Comparison of ENCODE assay signal across 33 mouse cellular contexts in the genomic region with DNA sequence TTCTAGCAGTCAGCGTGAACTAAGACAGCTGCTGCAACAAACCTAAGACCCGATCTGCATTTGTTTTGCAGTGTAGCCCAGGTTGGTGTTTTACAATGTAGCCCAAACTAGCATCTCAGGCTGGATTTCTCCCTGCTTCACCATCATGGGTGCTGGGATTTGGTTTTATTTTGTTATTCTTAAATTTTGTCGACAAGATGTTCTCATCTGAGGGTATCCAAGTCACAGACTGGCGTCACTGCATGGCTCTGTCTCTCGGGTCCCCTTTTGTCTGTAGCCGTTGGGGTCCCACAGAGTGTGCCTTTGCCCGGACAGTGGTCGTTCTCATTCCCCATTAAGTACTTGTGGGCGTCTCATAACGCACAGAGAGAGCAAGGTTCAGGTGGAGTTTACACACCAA. TPM values are rescaled to one million over a fixed set of nuclear protein-coding genes. Genes with fewer than 3 reads are reported as not detected.
"Had no signal": no experiment of that assay in that cellular context is flagged by ENCODE, and none has a peak within 500 bp of the region (broad histone marks: within the 10 kb centered on the region; RNA-seq: fewer than 3 reads in every experiment).

No protein-coding gene starts in this region.

- H3K36me3 ChIP-seq: limb, embryonic 10.5 days; limb, embryonic 12.5 days; limb, embryonic 13.5 days; limb, embryonic 15.5 days; liver, embryonic 13.5 days; liver, embryonic 15.5 days; lung, embryonic 15.5 days; midbrain, embryonic 12.5 days; midbrain, embryonic 13.5 days; midbrain, embryonic 15.5 days; neural tube, embryonic 12.5 days; neural tube, embryonic 13.5 days had no signal

- H3K27me3 ChIP-seq: megakaryocyte, embryonic 14.5 days had no signal

- DNase-seq: left cerebral cortex, postnatal 4 days; liver; liver, embryonic 13.5 days; liver, postnatal 0 days; lung, adult 18-20 months; lung, adult 2 months; lung, embryonic 14.5 days; lung, postnatal 10 days; lung, postnatal 14 days; lung, postnatal 36 days; midbrain, embryonic 14.5 days had no signal

- ATAC-seq: liver, embryonic 12.5 days; liver, postnatal 0 days; lung, postnatal 0 days had no signal

- H3K9me3 ChIP-seq: limb, embryonic 10.5 days; limb, embryonic 12.5 days; limb, embryonic 13.5 days; limb, embryonic 15.5 days; liver, embryonic 12.5 days; liver, embryonic 13.5 days; liver, embryonic 15.5 days; lung, embryonic 15.5 days; megakaryocyte, embryonic 14.5 days; midbrain, embryonic 12.5 days; midbrain, embryonic 13.5 days; midbrain, embryonic 15.5 days; neural tube, embryonic 12.5 days; neural tube, embryonic 13.5 days had no signal

- H3K9ac ChIP-seq: limb, embryonic 12.5 days; limb, embryonic 13.5 days; limb, embryonic 15.5 days; liver, embryonic 12.5 days; liver, embryonic 13.5 days; liver, embryonic 14.5 days; liver, embryonic 15.5 days; liver, postnatal 0 days; lung, embryonic 14.5 days; lung, embryonic 15.5 days; midbrain, embryonic 12.5 days; neural tube, embryonic 12.5 days; neural tube, embryonic 13.5 days had no signal

- H3K4me3 ChIP-seq: limb, embryonic 10.5 days; limb, embryonic 15.5 days; liver, embryonic 12.5 days; liver, embryonic 13.5 days; liver, embryonic 15.5 days; megakaryocyte, embryonic 14.5 days; myocyte had no signal

- H3K4me2 ChIP-seq: limb, embryonic 12.5 days; limb, embryonic 15.5 days; liver, embryonic 11.5 days; liver, embryonic 12.5 days; liver, embryonic 13.5 days; liver, embryonic 15.5 days had no signal

- H3K27ac ChIP-seq: limb, embryonic 10.5 days; limb, embryonic 12.5 days; limb, embryonic 13.5 days; limb, embryonic 15.5 days; liver, embryonic 12.5 days; liver, embryonic 13.5 days; liver, embryonic 14.5 days; liver, embryonic 15.5 days; lung, embryonic 15.5 days; macrophage; midbrain, embryonic 12.5 days; midbrain, embryonic 13.5 days; midbrain, embryonic 15.5 days; neural tube, embryonic 12.5 days; neural tube, embryonic 13.5 days had no signal

RNA-seq across cellular contexts. Expression of gene Insl3, which starts 4.3 kb away (rescaled TPM):
- total RNA-seq: midbrain, postnatal 0 days; monocyte, adult 5-6 weeks had no signal
- polyA plus RNA-seq: limb, embryonic 11.5 days; midbrain, embryonic 12.5 days; midbrain, embryonic 14.5 days; neural tube, embryonic 11.5 days; neural tube, embryonic 12.5 days had no signal

RNA-seq across cellular contexts. Expression of gene B3gnt3, which starts 16.9 kb away (rescaled TPM):
- total RNA-seq: monocyte, adult 5-6 weeks had no signal

RNA-seq across cellular contexts. Expression of gene Fcho1, which starts 40.8 kb away (rescaled TPM):
- polyA plus RNA-seq: myocyte had no signal
